Comparison of ENCODE assay signal across 8 mouse cellular contexts in the genomic region with DNA sequence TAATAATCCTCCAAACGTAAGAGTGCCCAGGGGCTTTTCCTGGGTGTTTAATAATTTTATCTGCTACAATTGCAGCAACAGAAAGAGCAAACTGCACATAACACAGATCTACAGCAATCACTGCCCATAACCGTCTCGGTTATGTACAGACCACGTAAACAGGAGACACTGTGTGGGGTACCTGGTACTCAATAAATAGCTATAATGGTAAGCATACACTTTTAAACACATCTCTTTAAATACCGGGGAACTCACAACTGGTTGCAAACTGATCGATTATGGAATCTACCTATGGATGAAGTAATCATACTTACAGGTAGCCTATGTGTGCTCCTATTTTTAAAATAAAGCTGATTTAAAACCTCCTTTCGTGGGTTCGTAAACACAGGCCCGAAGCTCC. TPM values are rescaled to one million over a fixed set of nuclear protein-coding genes. Genes with fewer than 3 reads are reported as not detected.
A peak's percentile ranks its signal among the peaks of the same experiment; 100 is the strongest.
DNase-seq lines count a peak whose midpoint lies in the region; ATAC-seq and TF ChIP-seq lines count a peak whose summit lies in the region.

No protein-coding gene starts in this region.

- TF ChIP-seq CTCF in hindbrain, postnatal 0 days (IDR thresholded peaks at IDR 0.05; ENCODE audit: low read depth): no peak
- TF ChIP-seq CTCF in midbrain, postnatal 0 days (IDR thresholded peaks at IDR 0.05): no peak

- DNase-seq in kidney, adult 18-20 months: no peak
- no peak for DNase-seq in hindbrain, postnatal 0 days (ENCODE audit: low spot score)
- DNase-seq in midbrain, postnatal 0 days (ENCODE audit: low spot score): peak; percentile 10
- no peak for DNase-seq in adrenal gland, adult 8-10 months
- no peak for DNase-seq in layer of hippocampus, adult 18-20 months (ENCODE audit: low spot score in 2 of 2)
- DNase-seq in Muller cell, postnatal 12 days (ENCODE audit: inconsistent ontology term): no peak

- peak overlapping the region; percentile 86 for H3K27ac ChIP-seq in kidney, embryonic 16.5 days (ENCODE audit: low read length)
- peak overlapping the region; percentile 86 for H3K27ac ChIP-seq in embryonic facial prominence, embryonic 12.5 days
- peak overlapping the region; percentile 96 for H3K27ac ChIP-seq in hindbrain, postnatal 0 days
- peak overlapping the region; percentile 97 for H3K27ac ChIP-seq in midbrain, postnatal 0 days (ENCODE audit: low read depth, low read length)

- no peaks in the 10 kb centered on the region for H3K9me3 ChIP-seq in kidney, embryonic 16.5 days (ENCODE audit: low read length)
- no peaks in the 10 kb centered on the region for H3K9me3 ChIP-seq in embryonic facial prominence, embryonic 12.5 days
- no peaks in the 10 kb centered on the region for H3K9me3 ChIP-seq in hindbrain, postnatal 0 days (ENCODE audit: low read length)
- no peaks in the 10 kb centered on the region for H3K9me3 ChIP-seq in midbrain, postnatal 0 days (ENCODE audit: low read length)

- H3K9ac ChIP-seq in kidney, embryonic 16.5 days (replicated peaks; ENCODE audit: low read length): peak overlapping the region; percentile 97
- H3K9ac ChIP-seq in embryonic facial prominence, embryonic 12.5 days: peak overlapping the region; percentile 96
- H3K9ac ChIP-seq in hindbrain, postnatal 0 days (replicated peaks; ENCODE audit: low read length): peak overlapping the region; percentile 99
- H3K9ac ChIP-seq in midbrain, postnatal 0 days (replicated peaks; ENCODE audit: low read length, poor library complexity, severe bottlenecking): peak overlapping the region; percentile 97

- WGBS in kidney, embryonic 16.5 days: 12% methylated on average over 9 of the region's 9 CpGs
- 17% methylated on average over 9 of the region's 9 CpGs for WGBS in embryonic facial prominence, embryonic 12.5 days
- 9% methylated on average over 9 of the region's 9 CpGs for WGBS in hindbrain, postnatal 0 days
- 5% methylated on average over 9 of the region's 9 CpGs for WGBS in midbrain, postnatal 0 days

- no peaks in the 10 kb centered on the region for H3K27me3 ChIP-seq in kidney, embryonic 16.5 days (ENCODE audit: insufficient read depth, low read length)
- H3K27me3 ChIP-seq in embryonic facial prominence, embryonic 12.5 days: no peaks in the 10 kb centered on the region
- H3K27me3 ChIP-seq in hindbrain, postnatal 0 days (ENCODE audit: insufficient read depth, low read length): no peaks in the 10 kb centered on the region
- no peaks in the 10 kb centered on the region for H3K27me3 ChIP-seq in midbrain, postnatal 0 days (ENCODE audit: insufficient read depth, low read length)

- peaks cover 21% of the 10 kb centered on the region for H3K36me3 ChIP-seq in kidney, embryonic 16.5 days (ENCODE audit: insufficient read depth, low read length)
- peaks cover 27% of the 10 kb centered on the region for H3K36me3 ChIP-seq in embryonic facial prominence, embryonic 12.5 days
- H3K36me3 ChIP-seq in hindbrain, postnatal 0 days (ENCODE audit: insufficient read depth, low read length): peaks cover 4% of the 10 kb centered on the region; the same call in 1 of the 2 replicates
- peaks cover 9% of the 10 kb centered on the region; the same call in 1 of the 2 replicates for H3K36me3 ChIP-seq in midbrain, postnatal 0 days (ENCODE audit: insufficient read depth, low read length)

- H3K4me1 ChIP-seq in kidney, embryonic 16.5 days (ENCODE audit: insufficient read depth, low read length): 0 out of 2 replicates have a peak, but pooled peaks cover 4% of the 10 kb centered on the region
- H3K4me1 ChIP-seq in embryonic facial prominence, embryonic 12.5 days: 0 out of 2 replicates have a peak, but pooled peaks cover 3% of the 10 kb centered on the region
- no peaks in the 10 kb centered on the region for H3K4me1 ChIP-seq in hindbrain, postnatal 0 days (ENCODE audit: insufficient read depth, low read length)
- H3K4me1 ChIP-seq in midbrain, postnatal 0 days (ENCODE audit: insufficient read depth, low read length): no peaks in the 10 kb centered on the region

- H3K4me3 ChIP-seq in kidney, embryonic 16.5 days (ENCODE audit: low read length): peak overlapping the region; percentile 68
- H3K4me3 ChIP-seq in embryonic facial prominence, embryonic 12.5 days: peak overlapping the region; percentile 81
- peak overlapping the region; percentile 93 for H3K4me3 ChIP-seq in hindbrain, postnatal 0 days (ENCODE audit: low read length)
- peak overlapping the region; percentile 87 for H3K4me3 ChIP-seq in midbrain, postnatal 0 days (ENCODE audit: low read depth, low read length)

- peak overlapping the region; percentile 80 for H3K4me2 ChIP-seq in kidney, embryonic 16.5 days (replicated peaks; ENCODE audit: low read depth, low read length)
- peak overlapping the region; percentile 63 for H3K4me2 ChIP-seq in embryonic facial prominence, embryonic 12.5 days (replicated peaks)
- peak overlapping the region; percentile 70 for H3K4me2 ChIP-seq in hindbrain, postnatal 0 days (ENCODE audit: low read depth, low read length)
- peak overlapping the region; percentile 57 for H3K4me2 ChIP-seq in midbrain, postnatal 0 days (ENCODE audit: low read depth, low read length, poor library complexity, severe bottlenecking)

- no peak for ATAC-seq in kidney, embryonic 16.5 days (ENCODE audit: low FRiP score, low TSS enrichment)
- ATAC-seq in embryonic facial prominence, embryonic 12.5 days (ENCODE audit: insufficient number of reproducible peaks, insufficient read depth, low FRiP score, low TSS enrichment): no peak
- no peak for ATAC-seq in hindbrain, postnatal 0 days
- no peak for ATAC-seq in midbrain, postnatal 0 days (ENCODE audit: low FRiP score)

RNA-seq across cellular contexts. Expression of a gene that starts 0.7 kb away (rescaled TPM):
- 192 TPM in 2 replicates for polyA plus RNA-seq in kidney, embryonic 16.5 days (2015; fragmentation: Nextera tagmentation; extraction: Ambion mirVana)
- 258 and 265 TPM in 2 replicates for polyA plus RNA-seq in embryonic facial prominence, embryonic 12.5 days (2016; fragmentation: Nextera tagmentation; extraction: Ambion mirVana)
- total RNA-seq in hindbrain, postnatal 0 days (2014; rRNA removed): 50.8 and 52.0 TPM in 2 replicates
- 97.1 and 101 TPM in 2 replicates for polyA plus RNA-seq in hindbrain, postnatal 0 days (2015; fragmentation: Nextera tagmentation; extraction: Ambion mirVana)
- total RNA-seq in midbrain, postnatal 0 days (2014; rRNA removed): 62.8 and 64.5 TPM in 2 replicates
- 95.0 and 96.4 TPM in 2 replicates for polyA plus RNA-seq in midbrain, postnatal 0 days (2015; fragmentation: Nextera tagmentation; extraction: Ambion mirVana)
- 10 to 100 TPM; 18.0 to 21.8 (median 20.2) TPM for total RNA-seq in adrenal gland, adult 8-10 months (2022)
- total RNA-seq in layer of hippocampus, adult 18-20 months (2021): 10 to 100 TPM; 20.5 to 24.6 TPM

RNA-seq across cellular contexts. Expression of a gene that starts 22.3 kb away (rescaled TPM):
- polyA plus RNA-seq in kidney, embryonic 16.5 days (2015; fragmentation: Nextera tagmentation; extraction: Ambion mirVana): 33.1 and 38.5 TPM in 2 replicates
- 12.6 and 16.9 TPM in 2 replicates for polyA plus RNA-seq in embryonic facial prominence, embryonic 12.5 days (2016; fragmentation: Nextera tagmentation; extraction: Ambion mirVana)
- 6.8 and 27.5 TPM in 2 replicates for total RNA-seq in hindbrain, postnatal 0 days (2014; rRNA removed)
- 4.2 and 4.8 TPM in 2 replicates for polyA plus RNA-seq in hindbrain, postnatal 0 days (2015; fragmentation: Nextera tagmentation; extraction: Ambion mirVana)
- total RNA-seq in midbrain, postnatal 0 days (2014; rRNA removed): 1.4 and 5.0 TPM in 2 replicates
- polyA plus RNA-seq in midbrain, postnatal 0 days (2015; fragmentation: Nextera tagmentation; extraction: Ambion mirVana): 3.1 TPM in 2 replicates
- total RNA-seq in adrenal gland, adult 8-10 months (2022): 1 to 10 TPM; 2.2 to 5.3 (median 4.0) TPM
- total RNA-seq in layer of hippocampus, adult 18-20 months (2021): 1 to 10 TPM; 2.4 to 3.0 TPM

RNA-seq across cellular contexts. Expression of a gene that starts 44.1 kb away (rescaled TPM):
- not detected in 2 replicates for polyA plus RNA-seq in kidney, embryonic 16.5 days (2015; fragmentation: Nextera tagmentation; extraction: Ambion mirVana)
- not detected in 2 replicates for polyA plus RNA-seq in embryonic facial prominence, embryonic 12.5 days (2016; fragmentation: Nextera tagmentation; extraction: Ambion mirVana)
- not detected in 2 replicates for total RNA-seq in hindbrain, postnatal 0 days (2014; rRNA removed)
- not detected in 2 replicates for polyA plus RNA-seq in hindbrain, postnatal 0 days (2015; fragmentation: Nextera tagmentation; extraction: Ambion mirVana)
- total RNA-seq in midbrain, postnatal 0 days (2014; rRNA removed): 0.05 TPM in 1 of 2 replicates, not detected in the other
- not detected in 2 replicates for polyA plus RNA-seq in midbrain, postnatal 0 days (2015; fragmentation: Nextera tagmentation; extraction: Ambion mirVana)
- total RNA-seq in adrenal gland, adult 8-10 months (2022): not detected
- total RNA-seq in layer of hippocampus, adult 18-20 months (2021): not detected

RNA-seq across cellular contexts. Expression of a gene that starts 45.7 kb away (rescaled TPM):
- 6.1 and 6.3 TPM in 2 replicates for polyA plus RNA-seq in kidney, embryonic 16.5 days (2015; fragmentation: Nextera tagmentation; extraction: Ambion mirVana)
- 14.4 and 14.7 TPM in 2 replicates for polyA plus RNA-seq in embryonic facial prominence, embryonic 12.5 days (2016; fragmentation: Nextera tagmentation; extraction: Ambion mirVana)
- total RNA-seq in hindbrain, postnatal 0 days (2014; rRNA removed): 18.2 and 37.1 TPM in 2 replicates
- polyA plus RNA-seq in hindbrain, postnatal 0 days (2015; fragmentation: Nextera tagmentation; extraction: Ambion mirVana): 29.4 and 32.1 TPM in 2 replicates
- total RNA-seq in midbrain, postnatal 0 days (2014; rRNA removed): 6.7 and 7.0 TPM in 2 replicates
- 8.1 and 10.4 TPM in 2 replicates for polyA plus RNA-seq in midbrain, postnatal 0 days (2015; fragmentation: Nextera tagmentation; extraction: Ambion mirVana)
- total RNA-seq in adrenal gland, adult 8-10 months (2022): 1 to 10 TPM; 4.6 to 6.2 (median 5.8) TPM
- total RNA-seq in layer of hippocampus, adult 18-20 months (2021): 1 to 10 TPM; 3.3 to 3.9 TPM
